Mouse (Mus musculus) testis, adult 2 months (tissue): ENCODE results near the gene Ascl2. TPM values are rescaled to one million over a fixed set of nuclear protein-coding genes. Genes with fewer than 3 reads are reported as not detected.

Experiments
- H3K27ac ChIP-seq: fragments of 200-500 bp; 2 replicates; pipeline ENCODE4 v1.5.1; 2012; ENCODE audit warnings: low read depth, low read length; ENCODE audit not compliant: control insufficient read depth, insufficient read depth
- H3K27me3 ChIP-seq: fragments of 200-500 bp; 2 replicates; pipeline ENCODE4 v1.6.1; 2012; ENCODE audit warnings: mild to moderate bottlenecking, low read length, moderate library complexity; ENCODE audit not compliant: control insufficient read depth, insufficient read depth
- H3K36me3 ChIP-seq: fragments of 200-500 bp; 2 replicates; pipeline ENCODE4 v1.6.1; 2012; ENCODE audit warnings: mild to moderate bottlenecking, low read length; ENCODE audit not compliant: control insufficient read depth, insufficient read depth
- H3K4me1 ChIP-seq: fragments of 200-500 bp; 2 replicates; pipeline ENCODE4 v1.6.1; 2012; ENCODE audit warnings: low read length; ENCODE audit not compliant: control insufficient read depth, insufficient read depth
- H3K4me3 ChIP-seq: fragments of 200-500 bp; 2 replicates; pipeline ENCODE4 v1.5.1; 2012; ENCODE audit warnings: low read depth, mild to moderate bottlenecking, low read length, moderate library complexity, mixed read lengths; ENCODE audit not compliant: control insufficient read depth
- CTCF ChIP-seq: fragments of 200-500 bp; IDR thresholded peaks from 2 replicates; pipeline ENCODE4 v1.5.1; 2012; ENCODE audit warnings: low read depth, mild to moderate bottlenecking, inconsistent platforms, low read length, moderate library complexity; ENCODE audit not compliant: control insufficient read depth, insufficient read depth, insufficient replicate concordance
- POLR2A ChIP-seq: fragments of 200-500 bp; IDR thresholded peaks from 2 replicates; pipeline ENCODE4 v1.6.1; 2012; ENCODE audit warnings: low read depth, mild to moderate bottlenecking, inconsistent platforms, low read length, moderate library complexity; ENCODE audit not compliant: control insufficient read depth
- polyA plus RNA-seq: library from polyadenylated mRNA; depleted of rRNA; stranded (reverse); fragments of >200 nt; gene quantifications from 2 replicates; pipeline ENCODE4 v1.2.3, GENCODE M21; 2012

Ascl2 gene
- polyA plus RNA-seq, 1 experiment, result 1.2 TPM

GRCm38 (mm10) chr7:142996998-142997397 is 27.9 kb upstream of the Ascl2 start:
- H3K27ac ChIP-seq, result no peak overlapping the region

DNA sequence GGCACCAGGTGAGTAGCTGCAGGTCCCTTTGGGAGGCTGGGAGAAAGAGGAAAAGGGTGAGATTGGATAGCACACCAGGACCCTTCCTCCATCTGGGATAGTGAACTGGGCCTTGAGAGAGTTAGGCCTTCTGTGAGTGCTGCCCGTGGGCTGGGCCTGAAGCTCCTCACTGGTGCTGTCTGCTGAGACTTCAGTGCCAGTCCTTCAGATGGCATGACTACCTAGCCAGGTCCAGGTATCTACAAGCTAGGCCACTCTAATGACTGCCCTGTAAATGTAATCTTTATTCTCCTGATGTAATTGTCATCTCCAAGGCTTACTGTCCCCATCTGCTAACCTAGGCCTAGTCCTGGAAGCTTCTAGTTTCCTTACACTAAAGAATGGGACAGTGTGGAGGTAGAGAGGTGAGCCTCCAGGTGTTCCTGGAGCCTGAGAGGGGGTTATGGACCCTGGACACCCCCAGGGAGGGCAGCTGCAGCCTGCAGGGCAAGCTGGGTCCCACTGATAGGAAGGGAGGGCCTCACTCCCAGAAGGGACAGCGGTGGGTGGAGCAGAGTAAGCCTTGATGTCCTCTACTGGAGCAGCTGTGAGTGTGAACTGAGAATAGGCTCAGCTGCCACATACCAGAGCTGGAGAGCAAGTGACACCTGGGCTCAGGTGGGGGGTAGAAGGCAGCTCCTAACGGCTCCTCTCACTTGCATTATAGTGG is 26.7 kb upstream of the Ascl2 start:
- H3K4me1 ChIP-seq, result no peaks in the 10 kb centered on the region
- no peak for TF ChIP-seq POLR2A
- TF ChIP-seq CTCF, result no peak
- H3K27me3 ChIP-seq, result no peaks in the 10 kb centered on the region
- no peak overlapping the region for H3K27ac ChIP-seq
- no peak overlapping the region for H3K4me3 ChIP-seq
- no peaks in the 10 kb centered on the region for H3K36me3 ChIP-seq

More at GRCm38 (mm10) chr7:142996998-142997397, 27.9 kb upstream of the Ascl2 start:
- Histone ChIP-seq H3K36me3 (no peaks in the 10 kb centered on the region), H3K4me1 (no peaks in the 10 kb centered on the region), H3K4me3 (no peak overlapping the region), H3K27me3 (no peaks in the 10 kb centered on the region)
- TF ChIP-seq CTCF (no peak), POLR2A (no peak)

- Histone ChIP-seq H3K36me3 (no peaks in the 10 kb centered on the region), H3K4me1 (no peaks in the 10 kb centered on the region), H3K27me3 (no peaks in the 10 kb centered on the region), H3K4me3 (no peak overlapping the region), H3K27ac (no peak overlapping the region)
- TF ChIP-seq POLR2A, result no peak
- no peak for TF ChIP-seq CTCF
Measured at GRCm38 (mm10) chr7:142995004-142995403, 25.9 kb upstream of the Ascl2 start.

DNA sequence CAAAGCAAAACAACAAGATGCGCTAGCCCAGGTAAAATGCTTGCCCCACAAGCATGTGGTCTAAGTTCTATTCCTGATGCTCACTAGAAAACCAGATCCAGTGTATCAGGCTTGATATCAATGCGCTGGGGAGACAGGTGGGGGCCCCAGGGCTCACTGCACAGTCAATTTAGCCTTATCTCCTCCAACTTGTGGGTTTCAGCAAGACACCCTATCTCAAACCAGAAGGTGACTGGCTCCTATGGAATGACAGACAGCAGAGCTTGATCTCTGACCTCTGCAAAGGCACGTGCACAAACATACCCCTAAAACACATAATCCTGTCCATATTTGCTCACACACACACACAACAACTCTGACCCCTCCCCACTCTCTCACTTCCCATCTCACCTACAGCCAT is 18.7 kb upstream of the Ascl2 start:
- Histone ChIP-seq H3K27me3 (no peaks in the 10 kb centered on the region), H3K27ac (no peak overlapping the region), H3K4me1 (no peaks in the 10 kb centered on the region), H3K36me3 (no peaks in the 10 kb centered on the region), H3K4me3 (no peak overlapping the region)
- no peak for TF ChIP-seq POLR2A
- TF ChIP-seq CTCF, result no peak

DNA sequence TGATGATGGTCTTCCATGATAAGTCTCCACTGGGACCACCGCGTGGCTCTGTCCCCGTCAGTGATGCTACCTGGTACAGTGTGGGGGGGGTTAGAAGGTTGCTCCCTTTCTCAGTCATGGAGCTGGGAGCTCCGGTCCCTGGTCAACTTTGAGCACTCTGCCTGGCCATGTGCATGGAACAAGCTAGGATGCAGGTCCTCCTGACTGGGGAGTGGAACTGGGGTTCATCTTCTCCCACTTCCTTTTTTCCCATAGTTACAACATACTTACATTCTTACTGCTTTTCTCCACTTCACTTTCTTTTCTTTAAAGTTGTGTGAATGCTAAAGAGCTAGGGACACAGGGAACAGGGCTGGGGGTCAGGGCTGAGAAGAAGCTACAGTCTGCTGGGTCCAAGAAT is 16.1 kb upstream of the Ascl2 start:
- H3K4me1 ChIP-seq, result no peaks in the 10 kb centered on the region
- H3K27ac ChIP-seq, result no peak overlapping the region
- no peaks in the 10 kb centered on the region for H3K36me3 ChIP-seq
- H3K4me3 ChIP-seq, result no peak overlapping the region
- TF ChIP-seq CTCF (no peak), POLR2A (no peak)
- no peaks in the 10 kb centered on the region for H3K27me3 ChIP-seq

- no peak overlapping the region for H3K4me3 ChIP-seq
- no peaks in the 10 kb centered on the region for H3K36me3 ChIP-seq
- TF ChIP-seq CTCF (no peak), POLR2A (no peak)
- no peaks in the 10 kb centered on the region for H3K4me1 ChIP-seq
- H3K27me3 ChIP-seq, result no peaks in the 10 kb centered on the region
- no peak overlapping the region for H3K27ac ChIP-seq
Measured at GRCm38 (mm10) chr7:142981908-142982307, 12.8 kb upstream of the Ascl2 start.

DNA sequence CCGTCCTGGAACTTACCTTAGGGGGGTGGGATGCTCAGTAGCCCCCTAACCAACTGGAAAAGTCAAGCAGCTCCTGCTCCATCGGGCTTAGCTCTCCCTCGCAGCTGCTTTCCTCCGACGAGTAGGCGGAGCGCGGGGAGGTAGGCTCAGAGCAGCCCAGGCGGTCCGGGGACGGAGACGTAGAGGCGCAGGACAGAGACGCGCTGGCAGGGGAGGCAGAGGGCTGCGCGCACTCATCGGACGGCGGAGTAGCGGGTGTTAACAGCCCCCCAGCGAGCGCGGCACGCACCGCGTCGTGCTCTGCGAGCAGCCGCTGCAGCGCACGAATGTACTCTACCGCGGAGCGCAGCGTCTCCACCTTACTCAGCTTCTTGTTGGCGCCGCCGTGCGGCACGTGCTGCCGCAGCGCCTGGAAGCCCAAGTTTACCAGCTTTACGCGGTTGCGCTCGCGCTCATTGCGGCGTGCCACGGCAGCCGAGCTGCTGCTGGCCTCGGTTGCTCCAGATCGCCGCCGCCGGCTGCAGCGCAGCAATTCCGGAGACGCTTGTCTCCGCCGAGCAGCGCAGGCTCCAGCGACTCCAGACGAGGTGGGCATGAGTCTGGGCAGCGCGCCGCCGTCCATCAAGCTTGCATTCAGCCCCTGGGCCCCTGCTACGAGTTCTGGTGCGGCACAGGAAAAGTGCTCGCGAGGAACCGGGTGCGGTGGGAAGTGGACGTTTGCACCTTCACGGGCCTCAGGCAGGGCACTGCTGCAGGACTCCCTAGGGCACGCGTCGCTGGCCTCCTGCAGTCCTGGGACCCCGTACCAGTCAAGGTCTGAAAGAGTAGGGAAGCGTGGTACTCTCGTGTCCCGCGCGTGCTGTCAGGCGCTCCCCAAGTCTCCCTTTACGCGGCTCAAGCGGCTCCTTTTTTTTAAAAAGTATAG is 918 bp downstream of the Ascl2 start:
- H3K4me1 ChIP-seq, result peaks cover 14% of the 10 kb centered on the region
- no peaks in the 10 kb centered on the region for H3K27me3 ChIP-seq
- H3K4me3 ChIP-seq, result peak overlapping the region; percentile 12
- no peak overlapping the region for H3K27ac ChIP-seq
- TF ChIP-seq CTCF (no peak), POLR2A (no peak)
- H3K36me3 ChIP-seq, result no peaks in the 10 kb centered on the region
